Mouse (Mus musculus) kidney, adult 2 months (tissue): ENCODE measurements at regions not wholly inside any gene's neighbourhood (a gene's known extent, or its start where the extent isn't known, plus 50 kb on each side); places are given as distances from the start of the nearest gene placed in this dataset.

ENCODE experiments used
- CTCF ChIP-seq: fragments of 200-500 bp; conservative IDR thresholded peaks from 2 replicates; pipeline ENCODE4 v1.5.1; 2011; ENCODE audit warnings: low read depth, mild to moderate bottlenecking, control low read depth, low read length, moderate library complexity, mixed read lengths; ENCODE audit not compliant: insufficient read depth, insufficient read length
- POLR2A ChIP-seq: fragments of 200-500 bp; IDR thresholded peaks from one replicate; pipeline ENCODE4 v1.6.1; 2011; ENCODE audit warnings: low read depth, low read length, control low read depth

- no peak for TF ChIP-seq POLR2A
- no peak for TF ChIP-seq CTCF
These were observed 127.6 kb upstream of the Anxa10 start for GRCm38 (mm10) chr8:62250551-62250950.
